Comparison of ENCODE assay signal across 15 mouse cellular contexts in genomic region chr17:31259825-31260224, GRCm38 (mm10). TPM values are rescaled to one million over a fixed set of nuclear protein-coding genes. Genes with fewer than 3 reads are reported as not detected.
DNase-seq lines count a peak whose midpoint lies in the region; TF ChIP-seq lines count a peak whose summit lies in the region.
"Had no signal": no experiment of that assay in that cellular context is flagged by ENCODE, and none has a peak within 500 bp of the region (broad histone marks: within the 10 kb centered on the region; RNA-seq: fewer than 3 reads in every experiment).

No protein-coding gene starts in this region.

- DNase-seq in layer of hippocampus, adult 2 months (ENCODE audit: low spot score in 2 of 2) = no peak
- DNase-seq in layer of hippocampus, adult 9-11 months = no peak
- DNase-seq in thymus, postnatal 14 days = peak; percentile 59
- DNase-seq in thymus, adult 18-20 months = no peak
- peak; percentile 14 for DNase-seq in c-Kit-positive CD71-positive TER-119-positive erythroid progenitor cells, embryonic 14.5 days (ENCODE audit: low spot score)
- DNase-seq in thymus, postnatal 4 days = peak; percentile 72
- no peak for DNase-seq in frontal cortex, adult 2 months (ENCODE audit: extremely low spot score in 1 of 2, low spot score in 1 of 2)
- no peak for DNase-seq in cerebellum, adult 18-20 months
- DNase-seq: cerebellum, adult 8-10 months had no signal

- no peak overlapping the region for H3K27ac ChIP-seq in layer of hippocampus, adult 2 months
- H3K27ac ChIP-seq: heart, embryonic 15.5 days; lung, embryonic 15.5 days; neural tube, embryonic 15.5 days had no signal

- H3K4me3 ChIP-seq in layer of hippocampus, adult 2 months = no peak overlapping the region
- H3K4me3 ChIP-seq: heart, embryonic 15.5 days; lung, embryonic 15.5 days; neural tube, embryonic 15.5 days had no signal

- TF ChIP-seq CTCF in layer of hippocampus, adult 2 months (conservative IDR thresholded peaks at IDR 0.05) = peak; percentile 73

RNA-seq across cellular contexts. Expression of gene Rsph1, which starts 17.4 kb away (rescaled TPM):
- total RNA-seq in layer of hippocampus, adult 2 months (2021) = 10 to 100 TPM; 11.4 to 15.8 TPM
- polyA plus RNA-seq in frontal cortex, adult 2 months (2012; rRNA removed) = 4.7 and 4.8 TPM in 2 replicates

RNA-seq across cellular contexts. Expression of gene Slc37a1, which starts 26.8 kb away (rescaled TPM):
- 10 to 100 TPM in 1 of 2 experiments, 1 to 10 TPM in 1; 8.4 to 11.5 TPM for total RNA-seq in layer of hippocampus, adult 2 months (2021)
- polyA plus RNA-seq in frontal cortex, adult 2 months (2012; rRNA removed) = 13.3 and 13.6 TPM in 2 replicates

RNA-seq across cellular contexts. Expression of gene Ubash3a, which starts 52.2 kb away (rescaled TPM):
- total RNA-seq in layer of hippocampus, adult 2 months (2021) = under 1 TPM; 0.66 to 0.95 TPM
- not detected in 2 replicates for polyA plus RNA-seq in frontal cortex, adult 2 months (2012; rRNA removed)
- total RNA-seq: left cerebral cortex, postnatal 14 days had no signal
- polyA plus RNA-seq: hindbrain, embryonic 16.5 days; midbrain, embryonic 16.5 days; neural tube, embryonic 15.5 days had no signal

Comparison
In these comparisons a context has a peak if more than half of its experiments do, and no peak if none do; other contexts are left out.
1. DNase-seq: peak in thymus, postnatal 14 days (single experiment), c-Kit-positive CD71-positive TER-119-positive erythroid progenitor cells, embryonic 14.5 days (single experiment) and thymus, postnatal 4 days (single experiment); none in layer of hippocampus, adult 2 months (0 of 2), layer of hippocampus, adult 9-11 months (single experiment), thymus, adult 18-20 months (0 of 2), frontal cortex, adult 2 months (0 of 2) and cerebellum, adult 18-20 months (0 of 2).